Mouse (Mus musculus): ENCODE measurements around the gene Lpp.
"Not testable (repeated sequence)": the region's sequence is repeated elsewhere in the genome, so short reads cannot be mapped to it uniquely, and the experiment has no call there.

Lpp gene

GRCm38 (mm10) chr16:25017046-25017445 lies 623.7 kb downstream of the Lpp start:
- no peak for DNase-seq

GRCm38 (mm10) chr16:25021743-25022359 lies 628.5 kb downstream of the Lpp start:
- not testable (repeated sequence) for DNase-seq

GRCm38 (mm10) chr16:25024591-25024990 lies 631.3 kb downstream of the Lpp start:
- no peak for DNase-seq

GRCm38 (mm10) chr16:25026191-25026590 lies 632.9 kb downstream of the Lpp start:
- DNase-seq: no peak

- no peak for DNase-seq
Measured at GRCm38 (mm10) chr16:25029548-25029947, 636.2 kb downstream of the Lpp start.

GRCm38 (mm10) chr16:25037361-25037760 lies 644.1 kb downstream of the Lpp start:
- DNase-seq: no peak

GRCm38 (mm10) chr16:25038529-25038928 lies 645.2 kb downstream of the Lpp start:
- DNase-seq: no peak

- DNase-seq: no peak
Measured at GRCm38 (mm10) chr16:25039904-25040303, 646.6 kb downstream of the Lpp start.

- DNase-seq: no peak
Measured at GRCm38 (mm10) chr16:25041165-25041564, 647.9 kb downstream of the Lpp start.

- DNase-seq: no peak
Measured at GRCm38 (mm10) chr16:25041855-25042529, 648.7 kb downstream of the Lpp start.
